Mouse (Mus musculus) adrenal gland, postnatal 14 days (tissue): ENCODE measurements around the gene Tnn. TPM values are rescaled to one million over a fixed set of nuclear protein-coding genes. Genes with fewer than 3 reads are reported as not detected.

Experiments
- DNase-seq: peaks from one replicate; pipeline ENCODE4 v3.0.0; 2021; ENCODE audit warnings: mixed read lengths
- total RNA-seq: library from RNA; stranded (reverse); gene quantifications from 2 replicates; pipeline ENCODE4 v1.2.3, GENCODE M21; 2021

The Tnn gene
- total RNA-seq, 1 experiment from 2014 or later, result 0.30 TPM

GRCm38 (mm10) chr1:160080800-160081436 is 72.5 kb downstream of the Tnn start:
- DNase-seq, result peak; percentile 83

- DNase-seq, result peak; percentile 61
Observed at GRCm38 (mm10) chr1:160078882-160079661, 74.3 kb downstream of the Tnn start.

GRCm38 (mm10) chr1:160064547-160065144 is 88.7 kb downstream of the Tnn start:
- no peak for DNase-seq

- peak; percentile 54 for DNase-seq
Observed at GRCm38 (mm10) chr1:160061725-160062366, 91.5 kb downstream of the Tnn start.

GRCm38 (mm10) chr1:160061321-160061720 is 92.1 kb downstream of the Tnn start:
- no peak for DNase-seq

GRCm38 (mm10) chr1:160060542-160060941 is 92.8 kb downstream of the Tnn start:
- no peak for DNase-seq

- no peak for DNase-seq
Observed at GRCm38 (mm10) chr1:160059908-160060307, 93.5 kb downstream of the Tnn start.

GRCm38 (mm10) chr1:160057657-160058056 is 95.7 kb downstream of the Tnn start:
- DNase-seq, result no peak

- no peak for DNase-seq
Observed at GRCm38 (mm10) chr1:160054366-160055078, 98.9 kb downstream of the Tnn start.

- no peak for DNase-seq
Observed at GRCm38 (mm10) chr1:160053510-160054305, 99.7 kb downstream of the Tnn start.

- no peak for DNase-seq
Observed at GRCm38 (mm10) chr1:160052556-160053315, 100.6 kb downstream of the Tnn start.

- no peak for DNase-seq
Observed at GRCm38 (mm10) chr1:160050898-160051297, 102.5 kb downstream of the Tnn start.

- DNase-seq, result no peak
Observed at GRCm38 (mm10) chr1:160049131-160049880, 104.1 kb downstream of the Tnn start.

- no peak for DNase-seq
Observed at GRCm38 (mm10) chr1:160047481-160047931, 105.9 kb downstream of the Tnn start.

- DNase-seq, result peak; percentile 42
Observed at GRCm38 (mm10) chr1:160046786-160047185, 106.6 kb downstream of the Tnn start.

- no peak for DNase-seq
Observed at GRCm38 (mm10) chr1:160045971-160046370, 107.4 kb downstream of the Tnn start.

- DNase-seq, result peak; percentile 63
Observed at GRCm38 (mm10) chr1:160045056-160045715, 108.2 kb downstream of the Tnn start.

- peak; percentile 89 for DNase-seq
Observed at GRCm38 (mm10) chr1:160044237-160045021, 109.0 kb downstream of the Tnn start, which contains the start of gene 4930523C07Rik. Gene 4930523C07Rik, plus strand, starts transcription at chr1:160044382.
